Mouse (Mus musculus) hindbrain, embryonic 14.5 days (tissue): ENCODE data around the gene Fat3. TPM values are rescaled to one million over a fixed set of nuclear protein-coding genes. Genes with fewer than 3 reads are reported as not detected.

Source experiments
- ATAC-seq: fragments of 200-750 bp; cut with Nextera tagmentation; 2 replicates; pipeline ENCODE4 v1.8.0; 2017; ENCODE audit warnings: moderate number of reproducible peaks, mild to moderate bottlenecking, moderate TSS enrichment, moderate library complexity; ENCODE audit not compliant: low FRiP score
- DNase-seq: peaks from one replicate; pipeline ENCODE4 v3.0.0-alpha.2; 2015; ENCODE audit warnings: low spot score
- H3K27ac ChIP-seq: fragments of 300-500 bp; sonication (generic); 2 replicates; pipeline ENCODE4 v1.5.1; 2014; ENCODE audit warnings: mild to moderate bottlenecking, moderate library complexity
- H3K27me3 ChIP-seq: fragments of 300-500 bp; sonication (generic); 2 replicates; pipeline ENCODE4 v1.6.1; 2014; ENCODE audit warnings: mild to moderate bottlenecking, low read length, mixed read lengths; ENCODE audit not compliant: control insufficient read depth, insufficient read depth
- H3K36me3 ChIP-seq: fragments of 300-500 bp; sonication (generic); replicated peaks from 2 replicates; pipeline ENCODE4 v1.6.1; 2014; ENCODE audit not compliant: control insufficient read depth, insufficient read depth
- H3K4me1 ChIP-seq: fragments of 300-500 bp; sonication (generic); replicated peaks from 2 replicates; pipeline ENCODE4 v1.6.1; 2014; ENCODE audit warnings: antibody characterized with exemption, low read length, mixed read lengths; ENCODE audit not compliant: control insufficient read depth, insufficient read depth
- H3K4me2 ChIP-seq: fragments of 300-500 bp; sonication (generic); replicated peaks from 2 replicates; pipeline ENCODE4 v1.6.1; 2014; ENCODE audit warnings: mild to moderate bottlenecking, moderate library complexity
- H3K4me3 ChIP-seq: fragments of 300-500 bp; sonication (generic); replicated peaks from 2 replicates; pipeline ENCODE4 v1.5.1; 2014; ENCODE audit warnings: mild to moderate bottlenecking, low read length
- H3K9ac ChIP-seq: fragments of 300-500 bp; sonication (generic); 2 replicates; pipeline ENCODE4 v1.6.1; 2014
- H3K9me3 ChIP-seq: fragments of 300-500 bp; sonication (generic); 2 replicates; pipeline ENCODE4 v1.6.1; 2016; ENCODE audit warnings: low read length; ENCODE audit not compliant: control insufficient read depth
- WGBS: fragments of 180-500 bp; shearing (Covaris S2); extraction: QIAGEN DNeasy Blood & Tissue Kit; methylation state at CpG from one replicate; pipeline ENCODE4 v1.1.7; 2014; 5-methylcytosine and 5-hydroxymethylcytosine counted together
- polyA plus RNA-seq: library from polyadenylated mRNA; unstranded; fragments of >200 nt; fragmentation: Nextera tagmentation; extraction: Ambion mirVana; gene quantifications from 2 replicates; pipeline ENCODE4 v1.2.1, GENCODE M21; 2014

Fat3 gene
- polyA plus RNA-seq, 1 experiment from 2014 or later, result 18.7 TPM

GRCm38 (mm10) chr9:16213324-16213723 lies 287.8 kb downstream of the Fat3 start:
- H3K4me2 ChIP-seq, result no peak overlapping the region
- no peak overlapping the region for H3K27ac ChIP-seq
- DNase-seq, result no peak
- H3K9me3 ChIP-seq, result no peaks in the 10 kb centered on the region
- peaks cover 36% of the 10 kb centered on the region for H3K4me1 ChIP-seq
- WGBS, result 68% methylated on average over 1 of the region's 1 CpGs
- no peak overlapping the region for H3K4me3 ChIP-seq
- no peaks in the 10 kb centered on the region for H3K36me3 ChIP-seq
- no peak for ATAC-seq
- no peak overlapping the region for H3K9ac ChIP-seq
- H3K27me3 ChIP-seq, result no peaks in the 10 kb centered on the region

DNA sequence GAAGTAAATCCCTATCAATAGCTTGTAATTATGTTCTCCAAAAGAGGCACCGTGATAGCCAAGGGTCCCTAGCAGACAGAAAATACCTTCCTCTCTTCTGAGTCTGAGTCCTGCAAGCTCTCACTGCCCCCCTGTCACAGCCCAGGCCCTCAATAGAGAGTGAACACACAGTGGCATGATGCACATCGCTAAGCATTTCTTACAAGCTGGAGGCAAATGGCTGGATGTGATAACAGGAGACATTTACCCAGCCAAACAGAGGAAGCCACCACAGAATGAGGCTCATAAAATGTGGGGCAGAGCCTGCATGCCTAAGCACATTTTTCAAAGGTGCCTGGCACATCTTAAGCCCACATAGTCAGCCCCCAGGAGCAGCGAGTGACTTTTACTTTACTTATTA lies 288.5 kb downstream of the Fat3 start:
- 61% methylated on average over 3 of the region's 3 CpGs for WGBS
- H3K4me3 ChIP-seq, result no peak overlapping the region
- no peak for DNase-seq
- H3K4me1 ChIP-seq, result peaks cover 36% of the 10 kb centered on the region
- H3K9ac ChIP-seq, result no peak overlapping the region
- H3K36me3 ChIP-seq, result no peaks in the 10 kb centered on the region
- H3K4me2 ChIP-seq, result no peak overlapping the region
- peak overlapping the region; percentile 18; the same call in 1 of the 2 replicates for H3K27ac ChIP-seq
- no peaks in the 10 kb centered on the region for H3K9me3 ChIP-seq
- no peaks in the 10 kb centered on the region for H3K27me3 ChIP-seq
- ATAC-seq, result no peak

- H3K36me3 ChIP-seq, result no peaks in the 10 kb centered on the region
- no peak overlapping the region for H3K4me2 ChIP-seq
- no peak overlapping the region; the same call in 1 of the 2 replicates for H3K9ac ChIP-seq
- H3K9me3 ChIP-seq, result no peaks in the 10 kb centered on the region
- 56% methylated on average over 4 of the region's 4 CpGs for WGBS
- H3K4me3 ChIP-seq, result no peak overlapping the region
- H3K27ac ChIP-seq, result peak overlapping the region; percentile 18; the same call in 1 of the 2 replicates
- no peaks in the 10 kb centered on the region for H3K27me3 ChIP-seq
- DNase-seq, result no peak
- peaks cover 36% of the 10 kb centered on the region for H3K4me1 ChIP-seq
- peak; percentile 51; the same call in 1 of the 2 replicates for ATAC-seq
Measured at GRCm38 (mm10) chr9:16212163-16212562, 288.9 kb downstream of the Fat3 start.

DNA sequence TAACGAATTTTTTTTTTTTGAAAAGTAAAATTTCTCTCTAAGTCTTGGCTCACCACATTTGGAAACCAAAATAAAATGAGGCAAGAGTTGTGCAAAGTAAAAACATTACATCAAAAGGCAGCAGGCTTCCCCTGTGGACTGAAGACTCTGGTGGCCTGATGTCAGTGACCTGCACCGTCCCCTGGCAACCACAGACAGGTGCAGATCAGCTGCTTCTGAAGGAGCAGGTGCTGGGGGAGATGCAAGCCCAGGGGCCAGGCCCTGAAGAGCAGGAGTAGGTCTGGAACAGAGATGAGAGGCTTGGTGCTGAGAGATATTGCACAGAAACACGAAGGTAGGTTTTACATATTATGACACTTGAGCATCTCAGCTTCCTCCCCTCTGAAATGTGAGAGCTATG lies 289.6 kb downstream of the Fat3 start:
- no peaks in the 10 kb centered on the region for H3K36me3 ChIP-seq
- H3K4me2 ChIP-seq, result no peak overlapping the region
- 0 out of 2 replicates have a peak overlapping the region, but pooled peaks have one; percentile 18 for H3K27ac ChIP-seq
- H3K4me1 ChIP-seq, result peaks cover 36% of the 10 kb centered on the region
- no peak overlapping the region for H3K4me3 ChIP-seq
- no peaks in the 10 kb centered on the region for H3K9me3 ChIP-seq
- no peak for ATAC-seq
- no peak for DNase-seq
- H3K27me3 ChIP-seq, result no peaks in the 10 kb centered on the region
- no peak overlapping the region for H3K9ac ChIP-seq
- 67% methylated on average over 3 of the region's 3 CpGs for WGBS

DNA sequence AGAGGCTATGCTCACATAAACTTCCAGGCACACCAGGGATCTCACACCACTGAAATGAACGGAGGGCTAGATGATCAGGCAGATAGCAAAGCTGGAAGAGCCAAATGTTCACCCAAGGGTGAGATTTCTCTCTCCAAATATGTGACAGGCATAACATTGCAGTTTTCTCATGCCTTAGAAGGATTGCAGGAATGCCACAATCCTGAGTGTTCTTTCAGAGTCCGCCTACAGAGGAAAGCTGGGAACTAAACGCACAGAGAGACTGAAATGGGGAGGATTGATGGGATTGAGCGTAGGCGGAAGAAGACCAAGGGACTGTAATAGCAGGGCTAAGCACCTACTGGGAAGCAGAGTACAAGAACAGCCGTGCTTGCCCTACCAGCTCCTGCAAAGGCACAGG lies 298.8 kb downstream of the Fat3 start:
- no peak overlapping the region for H3K4me3 ChIP-seq
- 69% methylated on average over 6 of the region's 6 CpGs for WGBS
- DNase-seq (no peak), ATAC-seq (no peak)
- no peaks in the 10 kb centered on the region for H3K27me3 ChIP-seq
- H3K36me3 ChIP-seq, result no peaks in the 10 kb centered on the region
- H3K4me1 ChIP-seq, result 0 out of 2 replicates have a peak, but pooled peaks cover 3% of the 10 kb centered on the region
- H3K27ac ChIP-seq, result no peak overlapping the region
- no peaks in the 10 kb centered on the region for H3K9me3 ChIP-seq
- H3K4me2 ChIP-seq, result no peak overlapping the region
- no peak overlapping the region for H3K9ac ChIP-seq

GRCm38 (mm10) chr9:16200948-16201347 lies 300.1 kb downstream of the Fat3 start:
- DNase-seq, result no peak

DNA sequence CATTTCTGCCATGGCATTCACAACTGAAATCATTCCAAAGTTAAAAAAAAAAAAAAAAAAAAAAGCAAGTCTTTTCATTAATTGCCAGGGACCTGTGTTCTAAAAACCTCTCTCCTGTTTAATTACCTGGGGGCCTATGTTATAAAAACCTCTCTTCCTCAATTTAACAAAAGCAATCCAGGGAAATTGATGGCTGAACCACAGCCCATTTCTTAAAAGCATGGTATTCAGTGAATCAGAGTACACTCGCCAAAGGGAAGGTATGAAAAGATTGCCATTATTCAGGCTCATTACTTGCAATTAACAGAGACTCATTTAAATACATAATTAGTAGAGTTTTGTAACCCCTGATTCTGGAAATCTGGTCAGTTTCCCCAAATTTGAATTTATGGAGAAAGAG lies 314.6 kb downstream of the Fat3 start:
- no peaks in the 10 kb centered on the region for H3K27me3 ChIP-seq
- H3K4me1 ChIP-seq, result peaks cover 11% of the 10 kb centered on the region; the same call in 1 of the 2 replicates
- H3K9ac ChIP-seq, result no peak overlapping the region
- H3K36me3 ChIP-seq, result no peaks in the 10 kb centered on the region
- H3K4me3 ChIP-seq, result no peak overlapping the region
- ATAC-seq (no peak), DNase-seq (no peak)
- WGBS, result 51% methylated on average over 1 of the region's 1 CpGs
- no peak overlapping the region for H3K27ac ChIP-seq
- H3K4me2 ChIP-seq, result no peak overlapping the region
- no peaks in the 10 kb centered on the region for H3K9me3 ChIP-seq

More at GRCm38 (mm10) chr9:16200948-16201347, 300.1 kb downstream of the Fat3 start:
- Histone ChIP-seq H3K36me3 (no peaks in the 10 kb centered on the region), H3K27ac (no peak overlapping the region), H3K9ac (no peak overlapping the region), H3K4me2 (no peak overlapping the region), H3K27me3 (no peaks in the 10 kb centered on the region), H3K4me3 (no peak overlapping the region), H3K9me3 (no peaks in the 10 kb centered on the region), H3K4me1 (0 out of 2 replicates have a peak, but pooled peaks cover 3% of the 10 kb centered on the region)
- ATAC-seq, result no peak
- 54% methylated on average over 1 of the region's 1 CpGs for WGBS

- ATAC-seq, result no peak
- Histone ChIP-seq H3K27me3 (no peaks in the 10 kb centered on the region), H3K9ac (no peak overlapping the region), H3K4me2 (no peak overlapping the region), H3K9me3 (no peaks in the 10 kb centered on the region), H3K36me3 (no peaks in the 10 kb centered on the region), H3K4me1 (0 out of 2 replicates have a peak, but pooled peaks cover 1% of the 10 kb centered on the region), H3K27ac (no peak overlapping the region), H3K4me3 (no peak overlapping the region)
- WGBS, result 81% methylated on average over 4 of the region's 4 CpGs
- no peak for DNase-seq
Measured at GRCm38 (mm10) chr9:16169238-16169637, 331.8 kb downstream of the Fat3 start.

- H3K9ac ChIP-seq, result no peak overlapping the region
- no peak overlapping the region for H3K27ac ChIP-seq
- no peak overlapping the region for H3K4me3 ChIP-seq
- H3K4me1 ChIP-seq, result 0 out of 2 replicates have a peak, but pooled peaks cover 3% of the 10 kb centered on the region
- H3K36me3 ChIP-seq, result no peaks in the 10 kb centered on the region
- DNase-seq (no peak), ATAC-seq (no peak)
- 64% methylated on average over 2 of the region's 2 CpGs for WGBS
- H3K9me3 ChIP-seq, result no peaks in the 10 kb centered on the region
- H3K27me3 ChIP-seq, result no peaks in the 10 kb centered on the region
- no peak overlapping the region for H3K4me2 ChIP-seq
Measured at GRCm38 (mm10) chr9:16168051-16168450, 333.0 kb downstream of the Fat3 start.

- Histone ChIP-seq H3K4me3 (no peak overlapping the region), H3K4me2 (no peak overlapping the region), H3K27me3 (no peaks in the 10 kb centered on the region), H3K36me3 (no peaks in the 10 kb centered on the region), H3K9me3 (no peaks in the 10 kb centered on the region), H3K27ac (no peak overlapping the region), H3K4me1 (0 out of 2 replicates have a peak, but pooled peaks cover 3% of the 10 kb centered on the region), H3K9ac (no peak overlapping the region)
- ATAC-seq (no peak), DNase-seq (no peak)
- 98% methylated on average over 5 of the region's 5 CpGs for WGBS
Measured at GRCm38 (mm10) chr9:16159366-16159765, 341.7 kb downstream of the Fat3 start.
